Mouse (Mus musculus) lung, adult 2 months (tissue): Measurements from ENCODE around the gene Cop1. TPM values are rescaled to one million over a fixed set of nuclear protein-coding genes. Genes with fewer than 3 reads are reported as not detected.

Experiments used
- DNase-seq: peaks from one replicate; pipeline ENCODE4 v3.0.0; 2022
- H3K4me1 ChIP-seq: fragments of 200-500 bp; 2 replicates; pipeline ENCODE4 v1.6.1; 2011; ENCODE audit warnings: low read length; ENCODE audit not compliant: control insufficient read depth, insufficient read depth
- H3K4me3 ChIP-seq: fragments of 200-500 bp; replicated peaks from 2 replicates; pipeline ENCODE3; 2011; ENCODE audit warnings: low read depth, mild to moderate bottlenecking, control low read depth, low read length; ENCODE audit errors: extremely low read depth
- CTCF ChIP-seq: fragments of 200-500 bp; IDR thresholded peaks from 2 replicates; pipeline ENCODE4 v1.5.1; 2011; ENCODE audit warnings: mild to moderate bottlenecking, low read length, control low read depth; ENCODE audit not compliant: insufficient read depth
- POLR2A ChIP-seq: fragments of 200-500 bp; IDR thresholded peaks from 2 replicates; pipeline ENCODE4 v1.6.1; 2011; ENCODE audit warnings: low read depth, mild to moderate bottlenecking, control low read depth, low read length, borderline replicate concordance; ENCODE audit errors: extremely low read depth
- WGBS: fragments of 180-500 bp; shearing (Covaris S2); methylation state at CpG from one replicate; pipeline ENCODE4 v1.1.7; 2018; 5-methylcytosine and 5-hydroxymethylcytosine counted together
- polyA plus RNA-seq: library from polyadenylated mRNA; depleted of rRNA; stranded (reverse); fragments of >200 nt; gene quantifications from 2 replicates; pipeline ENCODE4 v1.2.3, GENCODE M21; 2012

The Cop1 gene
- polyA plus RNA-seq, 1 experiment, result 39.3 TPM

DNA sequence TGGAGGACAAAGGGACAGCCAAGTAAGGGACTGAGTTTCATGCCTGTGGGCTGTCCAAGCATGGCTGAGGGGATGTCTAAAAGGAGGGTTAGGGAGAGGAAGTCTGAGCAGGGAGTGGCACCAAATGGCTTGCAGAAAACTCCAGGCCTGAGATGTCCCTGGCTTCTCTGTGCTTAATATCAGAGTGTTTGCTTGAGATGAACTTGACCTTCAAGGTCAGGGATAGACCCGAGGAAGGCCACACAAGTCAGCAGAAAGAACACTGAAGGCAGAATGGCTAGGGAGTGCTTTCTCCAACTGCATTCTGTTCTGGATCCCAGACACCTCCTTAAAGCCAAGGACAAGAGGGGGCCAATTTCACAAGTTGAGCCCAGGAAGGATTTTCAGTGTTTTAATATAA is 161.8 kb downstream of the Cop1 start:
- TF ChIP-seq POLR2A, result no peak
- no peak for TF ChIP-seq CTCF
- WGBS, result 16% methylated on average over 1 of the region's 1 CpGs
- DNase-seq, result no peak
- no peaks in the 10 kb centered on the region for H3K4me1 ChIP-seq
- no peak overlapping the region for H3K4me3 ChIP-seq

DNA sequence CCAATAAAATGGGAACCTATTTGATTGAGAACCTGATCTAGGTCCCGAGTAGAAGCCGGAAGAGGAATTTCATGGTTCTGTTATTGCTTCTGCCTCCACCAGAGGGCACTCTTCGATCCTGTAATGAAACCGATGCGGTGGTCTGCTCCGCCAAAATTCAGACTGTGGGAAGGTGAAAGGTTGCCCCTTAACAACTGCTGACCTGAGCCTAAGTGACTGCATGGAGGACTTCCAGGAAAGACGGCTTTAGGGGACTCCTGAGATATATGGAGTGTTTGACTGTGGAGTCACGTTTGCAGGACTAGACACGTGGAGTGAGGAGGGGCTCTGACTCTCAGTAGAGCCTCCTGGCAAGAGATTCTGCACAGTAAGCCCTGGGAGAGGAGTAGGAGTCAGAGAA is 164.4 kb downstream of the Cop1 start:
- H3K4me3 ChIP-seq, result no peak overlapping the region

More for the DNA sequence above, 164.4 kb downstream of the Cop1 start:
- 6% methylated on average over 9 of the region's 9 CpGs for WGBS
- no peaks in the 10 kb centered on the region for H3K4me1 ChIP-seq
- DNase-seq, result peak; percentile 24
- TF ChIP-seq POLR2A, result no peak
- TF ChIP-seq CTCF, result peak; percentile 72
